Mouse (Mus musculus) lung, adult 2 months (tissue): ENCODE measurements around the gene Edc4.

Source experiments
- CTCF ChIP-seq: fragments of 200-500 bp; IDR thresholded peaks from 2 replicates; pipeline ENCODE4 v1.5.1; 2011; ENCODE audit warnings: mild to moderate bottlenecking, low read length, control low read depth; ENCODE audit not compliant: insufficient read depth
- POLR2A ChIP-seq: fragments of 200-500 bp; IDR thresholded peaks from 2 replicates; pipeline ENCODE4 v1.6.1; 2011; ENCODE audit warnings: low read depth, mild to moderate bottlenecking, control low read depth, low read length, borderline replicate concordance; ENCODE audit errors: extremely low read depth

DNA sequence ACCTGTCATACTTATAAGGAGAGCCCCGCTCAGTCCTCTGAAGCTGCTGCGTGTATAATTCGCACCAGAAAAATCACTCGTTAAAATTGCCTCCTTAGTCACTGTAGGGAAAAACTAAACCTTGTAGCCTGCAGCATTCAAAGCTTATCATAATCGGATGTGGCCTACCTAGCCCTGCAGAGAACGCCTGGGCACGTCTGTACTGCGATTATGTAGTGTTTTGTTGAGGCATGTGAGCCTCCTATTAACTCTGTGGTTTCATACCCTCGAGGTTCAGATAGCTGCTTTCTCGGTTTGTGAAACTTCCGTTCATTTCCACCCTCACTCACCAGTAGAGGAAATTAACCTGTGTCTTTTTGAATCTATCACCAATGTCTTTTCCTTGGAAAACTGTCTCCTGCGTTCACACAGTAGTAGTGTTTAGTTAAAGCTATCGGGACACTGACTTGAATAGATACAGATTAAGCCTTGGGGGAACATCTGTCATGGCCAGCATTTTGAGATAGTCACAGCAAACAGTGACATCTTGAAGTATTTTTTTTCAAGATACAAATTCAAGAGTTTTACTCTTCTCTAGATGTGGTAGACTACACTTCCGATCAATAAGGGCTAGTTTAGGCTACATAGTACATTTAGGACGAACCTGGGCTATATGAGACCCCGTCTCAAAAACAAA, 20.4 kb downstream of the Edc4 start:
- no peak for TF ChIP-seq POLR2A
- no peak for TF ChIP-seq CTCF
